Comparison of ENCODE assay signal across 8 mouse cellular contexts in the genomic region with DNA sequence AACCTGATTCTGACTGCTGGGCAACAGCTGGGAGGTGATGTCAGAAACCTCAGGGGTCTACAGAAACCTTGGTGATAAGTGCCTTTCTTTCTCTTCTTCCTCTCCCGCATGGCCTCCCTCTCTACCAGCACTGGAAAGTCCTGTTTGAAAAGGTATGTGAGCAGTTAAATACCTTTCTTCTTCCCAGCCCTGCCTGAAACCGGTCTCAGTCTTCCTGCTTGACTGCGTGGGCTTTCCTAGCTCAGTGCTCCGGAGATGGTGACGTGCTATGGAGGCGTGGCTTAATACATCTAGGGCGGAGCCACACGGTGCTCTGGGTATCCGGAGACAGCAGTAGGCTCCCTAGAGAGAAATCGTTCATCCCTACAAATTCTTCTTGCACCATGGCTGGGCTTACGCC. TPM values are rescaled to one million over a fixed set of nuclear protein-coding genes. Genes with fewer than 3 reads are reported as not detected.
DNase-seq lines count a peak whose midpoint lies in the region; ATAC-seq and TF ChIP-seq lines count a peak whose summit lies in the region.

No protein-coding gene starts in this region.

- H3K9me3 ChIP-seq in E14TG2a.4 (ENCODE audit: low read length): peaks cover 7% of the 10 kb centered on the region
- H3K9me3 ChIP-seq in forebrain, embryonic 16.5 days (ENCODE audit: control insufficient read depth, low read length): no peaks in the 10 kb centered on the region
- no peaks in the 10 kb centered on the region for H3K9me3 ChIP-seq in liver, embryonic 13.5 days (replicated peaks)

- intact Hi-C loops in heart, postnatal 14 days (cut with DNase I): no loop called here

- WGBS in forebrain, embryonic 16.5 days: 2% methylated on average over 11 of the region's 11 CpGs
- WGBS in liver, embryonic 13.5 days (ENCODE audit: insufficient replicate concordance): 5% methylated on average over 11 of the region's 11 CpGs

- peak; percentile 22 for DNase-seq in cerebellum, adult 11 months
- peak; percentile 56 to 73 for DNase-seq in heart, postnatal 14 days
- peak; percentile 83 to 85 for DNase-seq in kidney, postnatal 4 days
- DNase-seq in liver, embryonic 13.5 days: no peak
- peak; percentile 59 for DNase-seq in neural tube, embryonic 10.5 days (ENCODE audit: extremely low spot score, low spot score)
- peak; percentile 71 for DNase-seq in testis, postnatal 10 days (ENCODE audit: low spot score)

- H3K27me3 ChIP-seq in E14TG2a.4 (ENCODE audit: insufficient read depth, low read length): peaks cover 73% of the 10 kb centered on the region
- H3K27me3 ChIP-seq in forebrain, embryonic 16.5 days (replicated peaks; ENCODE audit: control insufficient read depth, insufficient read depth, low read length): no peaks in the 10 kb centered on the region
- H3K27me3 ChIP-seq in liver, embryonic 13.5 days: peaks cover 81% of the 10 kb centered on the region

- H3K36me3 ChIP-seq in E14TG2a.4 (ENCODE audit: insufficient read depth, low read length): no peaks in the 10 kb centered on the region
- no peaks in the 10 kb centered on the region for H3K36me3 ChIP-seq in forebrain, embryonic 16.5 days (ENCODE audit: control insufficient read depth, insufficient read depth)
- no peaks in the 10 kb centered on the region for H3K36me3 ChIP-seq in liver, embryonic 13.5 days

- TF ChIP-seq CTCF in E14TG2a.4 (conservative IDR thresholded peaks at IDR 0.05; ENCODE audit: low read length): no peak

- ATAC-seq in forebrain, embryonic 16.5 days: peak; percentile 82
- ATAC-seq in liver, embryonic 13.5 days (ENCODE audit: low read depth): no peak

- peak overlapping the region; percentile 83 for H3K4me3 ChIP-seq in E14TG2a.4 (replicated peaks; ENCODE audit: low read length)
- peak overlapping the region; percentile 78 for H3K4me3 ChIP-seq in forebrain, embryonic 16.5 days (replicated peaks; ENCODE audit: low read length)
- peak overlapping the region; percentile 12; the same call in 1 of the 2 replicates for H3K4me3 ChIP-seq in liver, embryonic 13.5 days (replicated peaks)

- no peak overlapping the region for H3K27ac ChIP-seq in forebrain, embryonic 16.5 days (ENCODE audit: low read length)
- no peak overlapping the region for H3K27ac ChIP-seq in liver, embryonic 13.5 days

- H3K4me1 ChIP-seq in E14TG2a.4 (replicated peaks; ENCODE audit: low read depth, low read length): peaks cover 33% of the 10 kb centered on the region
- peaks cover 42% of the 10 kb centered on the region for H3K4me1 ChIP-seq in forebrain, embryonic 16.5 days (replicated peaks; ENCODE audit: control insufficient read depth, insufficient read depth, low read length)
- peaks cover 15% of the 10 kb centered on the region; the same call in 1 of the 2 replicates for H3K4me1 ChIP-seq in liver, embryonic 13.5 days (replicated peaks)

- H3K4me2 ChIP-seq in forebrain, embryonic 16.5 days (ENCODE audit: low read length): peak overlapping the region; percentile 93
- peak overlapping the region; percentile 68 for H3K4me2 ChIP-seq in liver, embryonic 13.5 days

- H3K9ac ChIP-seq in forebrain, embryonic 16.5 days (replicated peaks; ENCODE audit: low read depth, low read length): peak overlapping the region; percentile 2
- no peak overlapping the region for H3K9ac ChIP-seq in liver, embryonic 13.5 days

RNA-seq across cellular contexts. Expression of gene Rhbdl3, which starts 1.8 kb away (rescaled TPM):
- polyA plus RNA-seq in forebrain, embryonic 16.5 days (2015; fragmentation: Nextera tagmentation; extraction: Ambion mirVana): 12.2 and 13.5 TPM in 2 replicates
- total RNA-seq in heart, postnatal 14 days (2021): 1 to 10 TPM; 3.8 to 5.3 TPM
- 0.08 and 0.12 TPM in 2 replicates for polyA plus RNA-seq in liver, embryonic 13.5 days (2015; fragmentation: Nextera tagmentation; extraction: Ambion mirVana)

Comparison
In these comparisons a context has a peak if more than half of its experiments do, and no peak if none do; other contexts are left out.
1. H3K4me3 ChIP-seq: peak in every context shown above with its lines; median percentile 83 in E14TG2a.4; 78 in forebrain, embryonic 16.5 days; 12 in liver, embryonic 13.5 days.
2. RNA of gene Rhbdl3, which starts 1.8 kb away (polyA plus RNA-seq): 12.2 to 13.5 TPM in forebrain, embryonic 16.5 days; 0.08 to 0.12 TPM in liver, embryonic 13.5 days; every median in the first group is over 10 times any median in the second.